Mouse (Mus musculus) embryo, embryonic 11 days (tissue): ENCODE measurements at regions not wholly inside any gene's neighbourhood (a gene's known extent, or its start where the extent isn't known, plus 50 kb on each side); places are given as distances from the start of the nearest gene placed in this dataset.

Source experiments
- DNase-seq: peaks from one replicate; pipeline ENCODE4 v3.0.0-alpha.2; 2015

DNA sequence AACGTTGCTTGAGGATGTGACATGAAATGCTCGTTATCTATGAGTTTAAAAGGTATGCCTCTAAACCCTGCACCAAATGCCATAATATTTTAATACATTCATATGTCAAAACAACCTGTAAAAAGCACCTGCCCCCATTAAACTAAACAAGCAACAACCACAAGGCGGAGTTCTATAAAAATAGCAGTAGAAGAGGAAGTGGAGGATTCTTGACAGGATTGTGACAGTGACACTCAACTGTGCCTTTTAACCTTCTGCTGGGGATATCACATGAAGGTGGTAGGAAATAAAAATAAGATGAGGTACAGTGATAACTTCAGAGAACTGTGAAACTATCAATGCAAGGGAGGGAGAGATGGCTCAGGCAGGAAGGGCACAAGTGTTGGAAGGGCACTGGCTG, 58.6 kb upstream of the Dbx2 start:
- DNase-seq, result no peak

DNA sequence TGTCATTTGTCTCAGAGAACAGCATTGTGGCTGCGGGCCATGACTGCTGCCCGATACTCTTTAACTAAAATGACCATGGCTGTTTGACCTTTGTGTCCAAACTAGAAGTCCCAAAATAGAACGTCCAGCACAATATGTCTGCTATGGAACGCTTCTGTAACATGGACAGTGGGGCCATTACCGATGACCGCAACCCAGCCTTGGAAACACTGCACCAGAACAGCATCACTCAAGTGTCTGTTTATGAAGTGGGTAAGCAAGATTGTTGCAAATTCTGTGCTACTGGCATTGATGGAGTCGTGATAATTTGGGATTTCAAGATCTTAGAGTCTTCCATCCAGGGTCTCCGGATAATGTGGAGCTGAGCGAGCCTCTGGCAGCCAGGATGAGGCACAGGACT, 60.2 kb upstream of the Dbx2 start:
- DNase-seq, result no peak

DNA sequence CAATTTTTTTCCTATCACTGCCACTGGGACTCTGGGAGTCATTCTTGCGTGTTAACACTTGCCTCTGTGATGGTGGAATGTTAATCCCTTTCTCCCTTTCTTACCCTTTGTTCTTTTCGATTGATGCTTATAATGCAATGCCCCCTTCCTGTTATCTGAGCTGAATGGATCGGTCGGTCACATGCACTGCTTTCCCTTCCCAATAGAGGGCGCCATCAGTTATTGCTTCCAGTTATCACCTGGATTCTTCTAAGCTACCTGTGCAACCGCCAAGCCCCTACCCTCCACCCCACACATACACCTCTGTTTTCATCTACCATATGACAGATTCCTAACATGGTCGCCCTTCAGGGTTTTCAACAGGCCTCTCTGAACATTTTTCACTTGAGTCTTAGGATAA, 66.9 kb upstream of the Ano6 start:
- DNase-seq, result no peak

DNA sequence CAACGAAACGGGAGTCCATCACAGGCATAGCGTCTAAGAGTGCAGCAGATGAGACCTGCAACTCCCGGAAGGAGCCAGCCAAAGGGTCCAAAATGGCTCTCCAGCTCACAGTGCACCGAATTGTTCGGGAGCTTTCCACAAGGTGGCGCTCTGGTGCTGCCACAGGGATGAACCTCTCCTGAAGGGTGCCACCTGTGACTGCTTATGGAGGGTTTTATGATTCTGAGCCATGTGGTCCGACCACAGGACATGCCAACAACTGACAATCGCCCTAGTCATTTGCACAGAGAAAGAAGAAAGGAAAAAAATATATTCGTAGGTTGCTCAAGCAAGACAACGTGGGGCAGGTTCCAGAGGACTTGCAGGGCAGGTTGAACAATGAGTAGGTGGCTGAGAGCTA, 64.8 kb upstream of the Ano6 start:
- DNase-seq, result peak; percentile 76

DNA sequence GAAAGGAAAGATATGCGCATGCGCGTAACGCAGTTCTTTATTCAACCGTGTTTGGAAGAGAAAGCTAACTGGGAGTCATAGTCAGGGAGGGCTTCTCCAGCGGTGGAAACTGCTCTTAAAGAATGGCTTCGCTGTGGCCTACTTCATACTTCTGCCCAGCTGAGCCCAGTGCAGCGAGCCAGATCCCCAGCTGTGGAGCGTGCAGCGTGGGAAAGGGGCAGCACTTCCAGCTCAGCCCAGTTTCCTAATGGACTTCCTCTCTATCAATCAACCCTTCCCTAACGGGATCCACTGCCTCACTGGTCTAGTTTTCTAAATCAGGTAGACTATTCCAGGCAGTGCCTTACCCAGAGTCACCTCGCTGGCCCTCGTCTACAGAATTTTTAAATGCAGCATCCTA, 64.1 kb upstream of the Ano6 start:
- DNase-seq, result no peak

DNA sequence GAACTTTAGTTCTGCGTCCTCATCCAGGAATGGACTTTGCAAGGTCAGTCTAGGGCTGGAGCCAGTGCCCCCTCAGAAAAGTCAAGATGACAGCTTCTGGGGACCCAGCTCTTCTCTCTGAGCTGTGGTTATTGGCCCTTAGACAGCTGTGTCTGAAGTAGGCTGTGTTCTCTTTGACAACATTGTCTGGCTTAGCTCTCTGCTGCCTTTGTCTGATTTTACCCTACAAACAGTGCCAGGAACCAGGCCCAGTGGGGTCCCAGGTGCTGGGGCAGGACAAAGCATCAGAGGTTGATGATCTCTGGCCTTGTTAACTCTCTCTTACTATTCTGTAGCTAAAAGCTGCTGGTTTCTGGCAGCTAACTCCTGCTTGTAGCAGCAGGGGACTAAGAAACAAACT, 54.9 kb upstream of the Ano6 start:
- no peak for DNase-seq
